Mouse (Mus musculus): ENCODE data around the gene Ube2ql1. TPM values are rescaled to one million over a fixed set of nuclear protein-coding genes. Genes with fewer than 3 reads are reported as not detected.

Gene Ube2ql1
- polyA plus RNA-seq, 1 experiment from 2014 or later = 30.4 TPM

DNA sequence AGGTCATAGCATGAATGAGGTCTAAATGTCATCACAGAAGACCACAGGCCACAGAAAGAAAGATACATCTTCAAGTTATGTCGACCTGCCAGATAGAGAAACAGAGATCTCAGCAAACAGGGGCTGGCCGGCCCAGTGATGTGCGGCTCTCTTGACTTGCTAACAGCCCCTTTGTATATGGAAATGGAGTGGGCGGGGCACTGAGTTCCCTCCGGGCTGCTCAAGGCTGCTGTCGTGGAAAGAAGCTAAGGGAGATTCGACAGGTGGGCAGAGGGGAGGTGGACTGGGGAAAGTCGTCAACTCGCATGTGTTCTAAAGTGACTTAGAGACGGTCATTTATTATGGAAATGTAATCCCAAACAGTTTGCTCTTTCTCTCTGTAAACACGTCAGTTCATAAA is 36.2 kb downstream of the Ube2ql1 start:
- H3K4me3 ChIP-seq = no peak overlapping the region
- H3K27me3 ChIP-seq = no peaks in the 10 kb centered on the region
- H3K4me2 ChIP-seq (replicated peaks) = no peak overlapping the region
- no peak overlapping the region for H3K27ac ChIP-seq (replicated peaks)
- H3K36me3 ChIP-seq = peaks cover 32% of the 10 kb centered on the region
- H3K9ac ChIP-seq (replicated peaks) = no peak overlapping the region
- no peaks in the 10 kb centered on the region for H3K4me1 ChIP-seq
- no peaks in the 10 kb centered on the region for H3K9me3 ChIP-seq
- 25% methylated on average over 11 of the region's 11 CpGs for WGBS
- ATAC-seq (replicated peaks) = no peak

DNA sequence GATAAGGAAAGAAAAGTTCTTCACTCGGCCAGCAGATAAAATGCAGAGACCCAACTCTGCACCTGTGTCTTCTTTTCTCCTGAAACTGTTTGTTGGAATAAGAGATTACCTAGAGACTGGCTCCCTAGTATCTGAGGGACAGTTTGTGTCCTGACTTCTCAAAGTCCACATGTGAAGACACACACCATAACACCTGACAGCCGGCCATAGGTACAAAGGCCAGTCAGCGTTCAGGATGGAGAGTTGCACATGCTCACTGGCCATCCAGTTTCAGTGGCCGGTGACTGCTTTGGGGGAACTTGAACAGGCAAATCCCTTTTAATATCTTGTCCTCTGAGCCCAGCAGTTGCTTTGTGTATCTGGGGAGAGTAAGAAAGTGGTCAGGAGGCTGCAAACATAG is 38.3 kb downstream of the Ube2ql1 start:
- Histone ChIP-seq H3K27me3 (no peaks in the 10 kb centered on the region), H3K4me3 (no peak overlapping the region), H3K27ac (replicated peaks) (no peak overlapping the region), H3K4me2 (replicated peaks) (no peak overlapping the region), H3K36me3 (peaks cover 26% of the 10 kb centered on the region), H3K9ac (replicated peaks) (no peak overlapping the region), H3K4me1 (0 out of 2 replicates have a peak, but pooled peaks cover 2% of the 10 kb centered on the region), H3K9me3 (no peaks in the 10 kb centered on the region)
- WGBS = 87% methylated on average over 4 of the region's 4 CpGs
- no peak for ATAC-seq (replicated peaks)

DNA sequence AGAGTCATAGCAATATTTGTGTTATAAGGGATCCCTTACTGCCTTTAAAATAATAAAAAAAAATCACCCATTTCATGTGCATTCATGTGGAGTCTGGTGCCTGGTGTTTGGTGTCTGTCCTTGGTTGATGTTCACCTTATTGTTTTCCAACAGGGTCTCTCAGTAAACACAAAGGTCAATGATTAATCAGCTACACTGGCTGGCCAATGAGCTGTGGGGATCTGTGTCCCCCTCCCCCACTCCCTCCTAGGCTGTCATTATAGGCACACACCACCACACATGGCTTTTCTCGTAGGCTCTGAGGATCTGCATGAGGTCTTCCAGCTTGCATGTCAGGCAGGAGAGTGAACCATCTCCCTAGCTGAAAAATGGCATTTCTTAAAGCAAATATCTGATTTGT is 38.9 kb downstream of the Ube2ql1 start:
- H3K27me3 ChIP-seq = no peaks in the 10 kb centered on the region
- H3K4me2 ChIP-seq (replicated peaks) = no peak overlapping the region
- H3K4me3 ChIP-seq = no peak overlapping the region
- no peak for ATAC-seq (replicated peaks)
- WGBS = 42% methylated on average over 1 of the region's 1 CpGs
- H3K9me3 ChIP-seq = no peaks in the 10 kb centered on the region
- no peak overlapping the region for H3K27ac ChIP-seq (replicated peaks)
- H3K9ac ChIP-seq (replicated peaks) = no peak overlapping the region
- 0 out of 2 replicates have a peak, but pooled peaks cover 3% of the 10 kb centered on the region for H3K4me1 ChIP-seq
- H3K36me3 ChIP-seq = peaks cover 26% of the 10 kb centered on the region

DNA sequence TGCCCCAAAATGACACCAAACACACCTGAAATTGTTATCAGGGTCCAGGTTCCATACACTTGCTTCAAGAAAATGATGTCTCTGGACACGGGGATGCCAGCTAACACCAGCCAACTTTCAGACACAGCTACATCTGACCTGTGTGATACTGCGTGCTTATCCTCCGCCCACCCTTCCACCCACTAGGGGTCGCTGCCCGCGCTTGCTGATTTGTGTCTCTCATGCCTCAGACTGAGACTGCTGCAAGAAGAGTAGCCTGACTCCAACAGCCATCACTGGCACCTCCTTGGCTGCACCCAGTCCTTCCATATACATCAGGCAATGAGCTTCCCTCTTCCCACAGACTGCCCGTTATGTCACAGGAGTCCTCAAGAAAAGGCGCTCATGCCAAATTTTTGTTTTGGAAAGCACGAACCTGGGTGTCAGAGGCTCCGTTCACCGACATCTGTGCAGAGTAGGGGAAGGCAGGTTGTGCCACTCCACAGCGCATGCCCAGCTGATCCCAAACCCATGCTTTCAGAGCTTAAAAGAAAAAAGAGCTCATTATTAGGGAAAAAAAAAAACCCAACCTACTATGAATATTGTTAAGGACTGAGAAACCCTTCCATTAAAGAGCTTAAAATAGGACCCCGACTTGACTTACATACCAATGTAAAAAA is 43.2 kb downstream of the Ube2ql1 start:
- H3K27ac ChIP-seq (replicated peaks) = peak overlapping the region; percentile 56; the same call in 1 of the 2 replicates
- H3K4me2 ChIP-seq (replicated peaks) = peak overlapping the region; percentile 22
- H3K4me3 ChIP-seq = peak overlapping the region; percentile 15; the same call in 1 of the 2 replicates
- H3K36me3 ChIP-seq = no peaks in the 10 kb centered on the region; the same call in 1 of the 2 replicates
- 0 out of 2 replicates have a peak, but pooled peaks cover 3% of the 10 kb centered on the region for H3K4me1 ChIP-seq
- WGBS = 28% methylated on average over 13 of the region's 13 CpGs
- H3K27me3 ChIP-seq = no peaks in the 10 kb centered on the region
- ATAC-seq (replicated peaks) = peak; percentile 82
- no peak overlapping the region for H3K9ac ChIP-seq (replicated peaks)
- no peaks in the 10 kb centered on the region for H3K9me3 ChIP-seq

DNA sequence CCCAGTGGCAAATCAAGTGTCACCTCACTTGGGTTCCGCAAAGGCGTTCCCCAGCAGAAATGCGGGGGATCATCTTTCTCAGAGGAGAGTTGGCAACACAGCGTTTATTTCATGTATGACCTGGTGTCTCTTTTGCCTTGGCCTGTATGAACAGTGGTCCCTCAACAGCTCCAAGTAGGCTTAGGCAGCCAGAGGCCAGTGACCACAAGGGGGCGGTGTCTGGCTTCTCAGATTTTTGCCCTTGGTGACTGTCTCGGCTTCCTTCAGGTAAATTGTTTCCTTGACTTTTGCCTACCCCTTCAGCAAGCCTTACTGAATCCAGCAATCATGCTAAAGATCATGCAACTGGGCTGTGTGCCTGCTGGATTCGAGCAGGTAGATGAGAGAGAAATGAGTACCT is 48.6 kb downstream of the Ube2ql1 start:
- WGBS = 32% methylated on average over 7 of the region's 7 CpGs
- Histone ChIP-seq H3K9ac (replicated peaks) (no peak overlapping the region), H3K4me1 (peaks cover 2% of the 10 kb centered on the region), H3K4me3 (no peak overlapping the region), H3K36me3 (no peaks in the 10 kb centered on the region), H3K27ac (replicated peaks) (no peak overlapping the region), H3K4me2 (replicated peaks) (no peak overlapping the region), H3K27me3 (no peaks in the 10 kb centered on the region), H3K9me3 (no peaks in the 10 kb centered on the region)
- no peak for ATAC-seq (replicated peaks)

DNA sequence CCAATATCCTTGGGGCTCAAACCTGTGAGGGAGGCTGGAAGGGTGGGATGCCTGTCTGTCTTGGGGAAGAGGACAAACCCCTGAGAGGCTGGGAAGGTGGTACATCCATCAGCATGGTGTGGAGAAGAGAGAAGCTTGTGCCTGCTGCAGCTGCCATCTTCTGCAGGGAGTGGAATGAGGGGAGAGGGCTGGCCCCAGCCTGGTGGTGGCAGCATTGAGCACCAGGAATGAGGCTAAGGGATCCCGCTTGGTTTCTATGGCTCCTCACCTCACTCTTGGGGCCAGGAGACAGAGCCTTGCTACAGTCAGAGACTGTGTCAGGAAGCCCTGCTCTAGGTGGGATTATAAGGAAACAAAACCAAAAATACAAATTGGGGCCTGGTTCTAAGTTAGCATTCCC is 52.7 kb downstream of the Ube2ql1 start:
- ATAC-seq (replicated peaks) = no peak; the same call in 1 of the 2 replicates
- no peak overlapping the region for H3K9ac ChIP-seq (replicated peaks)
- H3K4me2 ChIP-seq (replicated peaks) = no peak overlapping the region
- WGBS = 57% methylated on average over 1 of the region's 1 CpGs
- no peak overlapping the region for H3K4me3 ChIP-seq
- no peaks in the 10 kb centered on the region for H3K36me3 ChIP-seq
- no peak overlapping the region for H3K27ac ChIP-seq (replicated peaks)
- no peaks in the 10 kb centered on the region for H3K27me3 ChIP-seq
- no peaks in the 10 kb centered on the region for H3K9me3 ChIP-seq
- peaks cover 14% of the 10 kb centered on the region for H3K4me1 ChIP-seq

DNA sequence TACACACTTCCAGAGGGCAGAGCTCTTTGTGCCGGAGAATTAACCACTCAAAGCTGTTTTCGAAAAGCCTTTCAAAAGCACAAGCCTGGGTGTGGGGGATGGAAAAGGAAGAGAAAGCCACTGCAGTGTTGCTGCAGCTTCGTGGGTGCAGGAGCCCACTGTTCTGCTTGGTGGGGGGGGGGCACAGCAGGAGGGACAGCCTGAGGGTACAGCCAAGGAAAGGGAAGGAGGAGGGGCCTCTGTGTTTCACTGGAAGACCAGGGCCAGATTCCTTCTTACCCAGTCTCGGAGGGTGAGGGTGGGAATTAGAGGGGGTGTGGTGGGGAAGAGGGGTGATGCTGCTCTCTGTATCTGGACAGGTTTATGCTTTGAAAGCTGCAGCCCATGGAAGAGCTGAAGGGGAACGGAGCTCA is 54.3 kb downstream of the Ube2ql1 start:
- Histone ChIP-seq H3K27ac (replicated peaks) (no peak overlapping the region), H3K9ac (replicated peaks) (0 out of 2 replicates have a peak overlapping the region, but pooled peaks have one; percentile 30), H3K9me3 (no peaks in the 10 kb centered on the region), H3K36me3 (no peaks in the 10 kb centered on the region), H3K4me3 (no peak overlapping the region), H3K4me2 (replicated peaks) (peak overlapping the region; percentile 26), H3K27me3 (no peaks in the 10 kb centered on the region), H3K4me1 (peaks cover 14% of the 10 kb centered on the region)
- WGBS = 7% methylated on average over 5 of the region's 5 CpGs
- ATAC-seq (replicated peaks) = peak; percentile 59

DNA sequence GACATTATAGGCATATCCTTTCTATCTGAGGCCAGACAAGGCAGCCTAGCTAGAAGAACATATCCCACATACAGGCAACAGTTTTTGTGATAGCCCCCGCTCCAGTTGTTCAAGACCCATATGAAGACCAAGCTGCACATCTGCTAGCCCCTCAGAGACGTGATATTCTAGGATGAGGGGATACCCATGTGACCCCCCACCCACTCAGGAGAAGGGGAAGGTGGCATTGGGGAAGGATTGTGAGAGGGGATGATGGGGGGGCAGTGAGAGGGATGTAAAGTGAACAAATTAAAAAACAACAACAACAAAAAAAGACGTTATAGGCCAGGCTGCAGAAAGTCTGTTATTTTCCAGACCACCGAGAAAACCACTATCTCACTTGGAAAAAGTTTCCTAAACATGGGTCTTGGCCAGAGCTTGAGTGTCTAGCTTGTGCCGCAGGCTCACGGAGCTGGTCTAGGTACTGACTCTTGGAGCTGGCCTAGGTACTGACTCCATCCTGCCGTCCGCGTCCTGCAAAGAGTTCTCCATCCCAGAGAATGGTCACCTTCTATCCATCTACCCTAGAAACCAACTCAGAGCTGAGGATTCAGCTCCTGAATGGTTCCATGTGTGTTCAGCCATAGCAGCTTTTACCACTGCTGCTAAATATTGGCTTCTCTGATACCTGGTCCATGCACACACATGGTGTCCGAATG is 65.6 kb downstream of the Ube2ql1 start:
- 74% methylated on average over 10 of the region's 10 CpGs for WGBS
- no peak overlapping the region for H3K27ac ChIP-seq (replicated peaks)
- no peaks in the 10 kb centered on the region for H3K4me1 ChIP-seq
- no peak overlapping the region for H3K4me3 ChIP-seq
- no peaks in the 10 kb centered on the region for H3K9me3 ChIP-seq
- H3K36me3 ChIP-seq = no peaks in the 10 kb centered on the region
- no peaks in the 10 kb centered on the region for H3K27me3 ChIP-seq
- no peak for ATAC-seq (replicated peaks)
- no peak overlapping the region for H3K9ac ChIP-seq (replicated peaks)
- no peak overlapping the region for H3K4me2 ChIP-seq (replicated peaks)

DNA sequence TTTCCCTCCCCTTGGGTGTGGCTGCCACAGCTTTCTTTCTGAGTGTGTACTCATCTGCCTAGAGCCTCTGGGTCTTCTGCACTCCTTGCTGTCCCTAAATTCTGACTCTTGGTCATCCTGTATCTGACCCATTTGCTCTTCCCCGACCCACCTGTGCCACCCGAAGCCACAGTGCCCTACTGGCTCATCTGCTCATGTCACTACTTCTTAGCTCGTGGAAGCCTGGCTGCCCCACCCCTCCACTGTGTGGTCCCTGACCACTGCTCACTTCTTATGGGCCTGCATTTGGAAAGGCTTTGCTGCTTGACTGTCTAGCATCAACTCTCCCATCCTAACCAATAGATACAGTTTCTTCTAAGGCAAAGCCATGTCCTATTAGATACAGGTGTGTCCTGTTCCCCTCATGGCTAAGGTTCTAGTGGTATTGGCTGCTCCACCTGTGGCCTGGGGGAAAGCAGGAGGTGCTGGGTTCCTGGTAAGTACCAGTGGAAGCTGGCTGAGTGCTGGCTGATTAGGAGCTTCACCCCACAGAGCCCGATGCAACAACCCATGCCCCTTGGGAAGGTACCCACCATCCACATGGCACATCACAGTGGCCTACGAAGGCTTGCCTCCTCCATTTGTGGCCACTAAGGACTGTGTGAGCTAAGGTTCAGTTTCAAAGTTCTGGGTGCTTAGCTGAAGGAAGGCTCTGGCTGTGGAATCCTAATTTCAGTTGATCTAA is 66.3 kb downstream of the Ube2ql1 start:
- ATAC-seq (replicated peaks) = no peak
- H3K27me3 ChIP-seq = no peaks in the 10 kb centered on the region
- H3K4me1 ChIP-seq = no peaks in the 10 kb centered on the region
- H3K27ac ChIP-seq (replicated peaks) = no peak overlapping the region
- H3K9ac ChIP-seq (replicated peaks) = no peak overlapping the region
- WGBS = 84% methylated on average over 5 of the region's 5 CpGs
- H3K9me3 ChIP-seq = no peaks in the 10 kb centered on the region
- H3K36me3 ChIP-seq = no peaks in the 10 kb centered on the region
- H3K4me3 ChIP-seq = no peak overlapping the region
- no peak overlapping the region for H3K4me2 ChIP-seq (replicated peaks)

DNA sequence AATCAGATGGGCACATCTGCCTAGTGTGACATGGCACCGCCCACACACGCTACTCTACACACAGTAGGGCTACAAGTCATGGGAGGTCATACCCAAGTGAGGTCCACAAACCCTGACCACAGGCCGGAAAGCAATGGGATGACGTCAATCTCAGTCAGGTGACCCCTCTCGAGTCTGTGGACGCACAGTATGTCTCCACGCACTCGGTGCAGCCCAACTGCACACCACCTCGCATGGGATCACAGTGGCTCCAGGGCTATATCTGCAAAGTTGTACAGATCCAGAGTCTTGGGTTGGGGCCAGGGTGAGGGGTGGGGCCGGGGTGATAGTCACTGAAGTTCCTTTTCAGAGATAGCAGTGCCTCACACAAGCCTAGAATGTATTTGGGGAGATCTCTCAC is 67.1 kb downstream of the Ube2ql1 start:
- Histone ChIP-seq H3K9me3 (no peaks in the 10 kb centered on the region), H3K27ac (replicated peaks) (no peak overlapping the region), H3K9ac (replicated peaks) (no peak overlapping the region), H3K4me2 (replicated peaks) (no peak overlapping the region), H3K4me1 (no peaks in the 10 kb centered on the region), H3K4me3 (no peak overlapping the region), H3K36me3 (no peaks in the 10 kb centered on the region), H3K27me3 (no peaks in the 10 kb centered on the region)
- ATAC-seq (replicated peaks) = no peak
- 96% methylated on average over 10 of the region's 10 CpGs for WGBS

DNA sequence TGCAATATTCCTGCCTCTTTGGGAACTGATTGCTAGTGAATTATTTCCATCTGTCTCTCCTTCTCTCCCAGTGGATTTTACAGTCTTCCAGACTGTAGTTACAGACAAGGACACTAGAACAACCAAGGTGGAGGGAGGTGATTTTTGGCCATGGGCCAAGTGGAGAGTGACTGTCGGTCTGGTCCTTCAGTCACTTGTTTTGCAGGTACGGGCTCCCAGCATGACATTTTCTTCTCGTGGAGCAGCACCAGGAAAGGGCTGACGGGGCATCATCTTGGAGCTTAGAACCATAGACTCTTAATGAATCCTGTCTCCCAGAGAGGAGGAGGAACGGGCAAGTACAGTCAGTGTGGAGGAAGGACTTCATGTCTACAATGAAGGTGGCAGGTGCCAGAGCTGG is 67.6 kb downstream of the Ube2ql1 start:
- WGBS = 86% methylated on average over 5 of the region's 5 CpGs
- Histone ChIP-seq H3K27me3 (no peaks in the 10 kb centered on the region), H3K9ac (replicated peaks) (no peak overlapping the region), H3K4me1 (no peaks in the 10 kb centered on the region), H3K4me3 (no peak overlapping the region), H3K4me2 (replicated peaks) (no peak overlapping the region), H3K27ac (replicated peaks) (no peak overlapping the region), H3K9me3 (no peaks in the 10 kb centered on the region), H3K36me3 (no peaks in the 10 kb centered on the region)
- ATAC-seq (replicated peaks) = no peak

DNA sequence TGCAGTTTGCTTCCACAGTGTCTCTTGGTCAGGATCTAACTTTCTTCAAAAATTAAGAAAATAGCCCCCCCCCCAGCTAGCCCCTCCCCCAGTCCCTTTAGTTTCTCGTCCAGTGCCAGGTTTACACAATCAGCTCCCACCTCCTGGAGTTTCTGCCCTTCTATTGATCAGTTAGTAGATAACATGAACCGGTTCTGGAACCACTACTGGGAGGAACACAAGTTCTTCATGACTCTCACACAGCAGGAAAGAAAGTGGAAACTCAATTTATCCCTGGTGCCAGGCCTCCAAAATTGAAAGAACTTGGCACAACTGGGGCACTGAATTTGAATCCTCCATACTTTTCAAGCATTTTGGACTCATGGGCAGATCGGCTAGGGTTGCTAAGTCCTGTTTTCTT is 85.2 kb downstream of the Ube2ql1 start:
- Histone ChIP-seq H3K27ac (replicated peaks) (no peak overlapping the region), H3K36me3 (no peaks in the 10 kb centered on the region), H3K9me3 (no peaks in the 10 kb centered on the region), H3K4me1 (no peaks in the 10 kb centered on the region), H3K9ac (replicated peaks) (no peak overlapping the region), H3K27me3 (no peaks in the 10 kb centered on the region), H3K4me2 (replicated peaks) (no peak overlapping the region), H3K4me3 (no peak overlapping the region)
- no peak for ATAC-seq (replicated peaks)
- 67% methylated on average over 3 of the region's 3 CpGs for WGBS

Data from forebrain, embryonic 15.5 days (tissue).